Mouse (Mus musculus): ENCODE data around the gene Sri.

- TF ChIP-seq POLR2A (IDR thresholded peaks at IDR 0.05; ENCODE audit: insufficient read depth, low read depth, low read length) (no peak), CTCF (IDR thresholded peaks at IDR 0.05; ENCODE audit: insufficient read depth, low read depth, low read length) (no peak)
Measured at GRCm38 (mm10) chr5:8116561-8117168, 70.8 kb downstream of the Sri start.

Measured in olfactory bulb, adult 2 months (tissue).